ENCODE assay signal across 26 mouse cellular contexts in genomic region chr7:46997008-46997407, GRCm38 (mm10). TPM values are rescaled to one million over a fixed set of nuclear protein-coding genes. Genes with fewer than 3 reads are reported as not detected.
DNase-seq lines count a peak whose midpoint lies in the region; ATAC-seq and TF ChIP-seq lines count a peak whose summit lies in the region.
"Had no signal": no experiment of that assay in that cellular context is flagged by ENCODE, and none has a peak within 500 bp of the region (broad histone marks: within the 10 kb centered on the region; RNA-seq: fewer than 3 reads in every experiment).

No protein-coding gene starts in this region.

- peak; percentile 86 for DNase-seq in heart, embryonic 10.5 days (ENCODE audit: low spot score)
- DNase-seq in heart, postnatal 36 days, result no peak
- DNase-seq in c-Kit-positive CD71-positive TER-119-positive erythroid progenitor cells, embryonic 14.5 days (ENCODE audit: low spot score), result peak; percentile 62
- peak; percentile 70 for DNase-seq in liver, embryonic 13.5 days
- no peak for DNase-seq in left cerebral cortex, adult 18-20 months (ENCODE audit: low spot score in 2 of 2)
- no peak for DNase-seq in adipocyte (ENCODE audit: low spot score)
- DNase-seq: gastrocnemius, postnatal 14 days; right cerebral cortex, adult 18-20 months; thymus, postnatal 25 days had no signal

- no peak overlapping the region for H3ac ChIP-seq in myocyte (ENCODE audit: control insufficient read depth, insufficient read length)

- H3K4me1 ChIP-seq in heart, embryonic 10.5 days, result peaks cover 8% of the 10 kb centered on the region; the same call in 1 of the 2 replicates
- peaks cover 77% of the 10 kb centered on the region for H3K4me1 ChIP-seq in liver, embryonic 13.5 days (replicated peaks)

- no peak overlapping the region for H3K4me3 ChIP-seq in heart, embryonic 10.5 days
- no peak overlapping the region for H3K4me3 ChIP-seq in liver, embryonic 13.5 days (replicated peaks)
- no peak overlapping the region for H3K4me3 ChIP-seq in myocyte
- H3K4me3 ChIP-seq: erythroblast, embryonic 14.5 days; forebrain, embryonic 13.5 days; limb, embryonic 12.5 days; midbrain, embryonic 12.5 days; neural tube, embryonic 12.5 days had no signal

- peaks cover 60% of the 10 kb centered on the region for H3K79me2 ChIP-seq in myocyte (ENCODE audit: control insufficient read depth, insufficient read depth)

- H3K27ac ChIP-seq in heart, embryonic 10.5 days, result no peak overlapping the region; the same call in 1 of the 2 replicates
- H3K27ac ChIP-seq in liver, embryonic 13.5 days, result peak overlapping the region; percentile 87
- H3K27ac ChIP-seq: forebrain, embryonic 13.5 days; limb, embryonic 12.5 days; macrophage; midbrain, embryonic 12.5 days; neural tube, embryonic 12.5 days had no signal

- 77% methylated on average over 4 of the region's 4 CpGs for WGBS in heart, embryonic 10.5 days
- 41% methylated on average over 4 of the region's 4 CpGs for WGBS in liver, embryonic 13.5 days (ENCODE audit: insufficient replicate concordance)

- peak overlapping the region; percentile 17 for H3K4me2 ChIP-seq in liver, embryonic 13.5 days
- peak overlapping the region; percentile 39 for H3K4me2 ChIP-seq in myocyte (ENCODE audit: low read depth)
- H3K4me2 ChIP-seq: forebrain, embryonic 13.5 days; limb, embryonic 12.5 days; midbrain, embryonic 12.5 days; neural tube, embryonic 12.5 days had no signal

- H3K36me3 ChIP-seq in heart, embryonic 10.5 days, result peaks cover 65% of the 10 kb centered on the region
- H3K36me3 ChIP-seq in liver, embryonic 13.5 days, result peaks cover 68% of the 10 kb centered on the region
- peaks cover 69% of the 10 kb centered on the region for H3K36me3 ChIP-seq in myocyte (ENCODE audit: control insufficient read depth, insufficient read depth)

- H3K9ac ChIP-seq in liver, embryonic 13.5 days, result peak overlapping the region; percentile 38; the same call in 1 of the 2 replicates
- H3K9ac ChIP-seq: forebrain, embryonic 13.5 days; limb, embryonic 12.5 days; midbrain, embryonic 12.5 days; neural tube, embryonic 12.5 days had no signal

- intact Hi-C loops in heart, postnatal 36 days (cut with DNase I), result no loop called here

- no peak for TF ChIP-seq POLR2A in myocyte (IDR thresholded peaks at IDR 0.05; ENCODE audit: insufficient read length, low read depth)

- peak; percentile 91 for ATAC-seq in liver, embryonic 13.5 days (ENCODE audit: low read depth)
- ATAC-seq: forebrain, embryonic 13.5 days; inflammation-experienced regulatory T-cells, adult 6 months had no signal

- no peaks in the 10 kb centered on the region for H3K9me3 ChIP-seq in heart, embryonic 10.5 days
- no peaks in the 10 kb centered on the region for H3K9me3 ChIP-seq in liver, embryonic 13.5 days (replicated peaks)
- H3K9me3 ChIP-seq: forebrain, embryonic 13.5 days; heart, embryonic 15.5 days; limb, embryonic 12.5 days; midbrain, embryonic 12.5 days; neural tube, embryonic 12.5 days had no signal

- H3K27me3 ChIP-seq in heart, embryonic 10.5 days (ENCODE audit: insufficient read depth, poor library complexity, severe bottlenecking), result no peaks in the 10 kb centered on the region
- H3K27me3 ChIP-seq in liver, embryonic 13.5 days, result no peaks in the 10 kb centered on the region
- H3K27me3 ChIP-seq in myocyte (ENCODE audit: control insufficient read depth, insufficient read depth, insufficient read length), result no peaks in the 10 kb centered on the region
- H3K27me3 ChIP-seq: CH12.LX; forebrain, embryonic 13.5 days; heart, embryonic 15.5 days; limb, embryonic 12.5 days; midbrain, embryonic 12.5 days; neural tube, embryonic 12.5 days had no signal

TF ChIP-seq in myocyte, 11 proteins besides CTCF, POLR2A, EP300 and RAD21:
- TF ChIP-seq REST (IDR thresholded peaks at IDR 0.05; ENCODE audit: insufficient read depth, insufficient read length) (no peak), TCF12 (IDR thresholded peaks at IDR 0.05; ENCODE audit: insufficient read depth, poor library complexity, severe bottlenecking) (peak; percentile 51), MAX (IDR thresholded peaks at IDR 0.05; ENCODE audit: low read depth) (no peak), E2F4 (IDR thresholded peaks at IDR 0.05; ENCODE audit: insufficient read depth) (no peak), POLR2AphosphoS2 (IDR thresholded peaks at IDR 0.05; ENCODE audit: insufficient read length, low read depth) (no peak), CEBPB (IDR thresholded peaks at IDR 0.05; ENCODE audit: insufficient read depth, poor library complexity, severe bottlenecking) (no peak), SRF (IDR thresholded peaks at IDR 0.05; ENCODE audit: control insufficient read depth, insufficient read length, low read depth) (no peak), MYOG (IDR thresholded peaks at IDR 0.05; ENCODE audit: control insufficient read depth in 1 of 3, insufficient read depth in 1 of 3, insufficient read length in 2 of 3, low read depth in 2 of 3) (peak in 1 of 3 experiments; percentile 64), MYOD1 (IDR thresholded peaks at IDR 0.05; ENCODE audit: control insufficient read depth in 1 of 3, insufficient read length in 2 of 3, low read depth in 2 of 3) (peak; percentile 12 to 84 (median 64)), TCF3 (IDR thresholded peaks at IDR 0.05; ENCODE audit: insufficient read length, low read depth) (no peak), USF1 (IDR thresholded peaks at IDR 0.05; ENCODE audit: low read depth) (no peak)

RNA-seq across cellular contexts. Expression of gene Spty2d1, which starts 11.2 kb away (rescaled TPM):
- polyA plus RNA-seq in heart, embryonic 10.5 days (2016; fragmentation: Nextera tagmentation; extraction: Ambion mirVana), result 14.4 and 15.6 TPM in 2 replicates
- total RNA-seq in heart, postnatal 36 days (2021), result 1 to 10 TPM; 6.7 to 8.6 TPM
- polyA plus RNA-seq in liver, embryonic 13.5 days (2015; fragmentation: Nextera tagmentation; extraction: Ambion mirVana), result 10.6 and 13.1 TPM in 2 replicates
- polyA plus RNA-seq in myocyte (2012; fragmentation: generic; extraction: Trizol), result 12.0 TPM
- 10 to 100 TPM; 17.4 to 20.2 TPM for total RNA-seq in left cerebral cortex, adult 18-20 months (2021)

RNA-seq across cellular contexts. Expression of gene Gm9999, which starts 13.6 kb away (rescaled TPM):
- not detected in 2 replicates for polyA plus RNA-seq in heart, embryonic 10.5 days (2016; fragmentation: Nextera tagmentation; extraction: Ambion mirVana)
- not detected for total RNA-seq in heart, postnatal 36 days (2021)
- not detected in 2 replicates for polyA plus RNA-seq in liver, embryonic 13.5 days (2015; fragmentation: Nextera tagmentation; extraction: Ambion mirVana)
- not detected for polyA plus RNA-seq in myocyte (2012; fragmentation: generic; extraction: Trizol)
- not detected for total RNA-seq in left cerebral cortex, adult 18-20 months (2021)
- total RNA-seq: adrenal gland, adult 18-20 months; CH12.LX; gastrocnemius, postnatal 14 days; heart, adult 18-20 months; left cerebral cortex, adult 8-10 months; monocyte, adult 5-6 weeks had no signal
- polyA plus RNA-seq: erythroblast, embryonic 14.5 days; forebrain, embryonic 13.5 days; frontal cortex, adult 2 months; heart, embryonic 15.5 days; hindbrain, embryonic 11.5 days; inflammation-experienced regulatory T-cells, adult 6 months; limb, embryonic 12.5 days; lung, embryonic 16.5 days; macrophage; midbrain, embryonic 12.5 days; neural tube, embryonic 12.5 days had no signal

RNA-seq across cellular contexts. Expression of gene Uevld, which starts 38.7 kb away (rescaled TPM):
- 8.3 and 9.0 TPM in 2 replicates for polyA plus RNA-seq in heart, embryonic 10.5 days (2016; fragmentation: Nextera tagmentation; extraction: Ambion mirVana)
- total RNA-seq in heart, postnatal 36 days (2021), result 10 to 100 TPM in 1 of 2 experiments, 1 to 10 TPM in 1; 9.4 to 10.6 TPM
- 5.3 and 6.2 TPM in 2 replicates for polyA plus RNA-seq in liver, embryonic 13.5 days (2015; fragmentation: Nextera tagmentation; extraction: Ambion mirVana)
- polyA plus RNA-seq in myocyte (2012; fragmentation: generic; extraction: Trizol), result 3.6 TPM
- 10 to 100 TPM; 15.7 to 17.2 TPM for total RNA-seq in left cerebral cortex, adult 18-20 months (2021)

RNA-seq across cellular contexts. Expression of gene Tmem86a, which starts 53.4 kb away (rescaled TPM):
- 14.8 and 19.9 TPM in 2 replicates for polyA plus RNA-seq in heart, embryonic 10.5 days (2016; fragmentation: Nextera tagmentation; extraction: Ambion mirVana)
- total RNA-seq in heart, postnatal 36 days (2021), result 10 to 100 TPM; 29.2 to 32.6 TPM
- polyA plus RNA-seq in liver, embryonic 13.5 days (2015; fragmentation: Nextera tagmentation; extraction: Ambion mirVana), result 23.8 and 23.9 TPM in 2 replicates
- polyA plus RNA-seq in myocyte (2012; fragmentation: generic; extraction: Trizol), result 28.6 TPM
- total RNA-seq in left cerebral cortex, adult 18-20 months (2021), result 10 to 100 TPM; 13.2 to 13.5 TPM

Comparison
In these comparisons a context has a peak if more than half of its experiments do, and no peak if none do; other contexts are left out.
1. DNase-seq: peak in heart, embryonic 10.5 days (single experiment), c-Kit-positive CD71-positive TER-119-positive erythroid progenitor cells, embryonic 14.5 days (single experiment) and liver, embryonic 13.5 days (single experiment); none in heart, postnatal 36 days (0 of 2), left cerebral cortex, adult 18-20 months (0 of 2) and adipocyte (single experiment).